Mouse (Mus musculus) neutrophil, adult 5-6 weeks (primary cell): Measurements from ENCODE around the gene Rab5c. TPM values are rescaled to one million over a fixed set of nuclear protein-coding genes. Genes with fewer than 3 reads are reported as not detected.
A peak's percentile ranks its signal among the peaks of the same experiment; 100 is the strongest.

Experiments used
- ATAC-seq: fragments of 151-379, 151-347 bp; 2 replicates; pipeline ENCODE4 v1.8.0; 2017; ENCODE audit warnings: mild to moderate bottlenecking, moderate TSS enrichment; ENCODE audit not compliant: insufficient number of reproducible peaks, poor library complexity, low FRiP score, severe bottlenecking; ENCODE audit errors: extremely low read depth
- total RNA-seq: library from RNA; stranded (forward); fragments of 200-1000 nt; gene quantifications from 2 replicates; pipeline ENCODE4 v1.2.3, GENCODE M21; 2017

The Rab5c gene
- total RNA-seq, 1 experiment from 2014 or later, result 138 TPM

DNA sequence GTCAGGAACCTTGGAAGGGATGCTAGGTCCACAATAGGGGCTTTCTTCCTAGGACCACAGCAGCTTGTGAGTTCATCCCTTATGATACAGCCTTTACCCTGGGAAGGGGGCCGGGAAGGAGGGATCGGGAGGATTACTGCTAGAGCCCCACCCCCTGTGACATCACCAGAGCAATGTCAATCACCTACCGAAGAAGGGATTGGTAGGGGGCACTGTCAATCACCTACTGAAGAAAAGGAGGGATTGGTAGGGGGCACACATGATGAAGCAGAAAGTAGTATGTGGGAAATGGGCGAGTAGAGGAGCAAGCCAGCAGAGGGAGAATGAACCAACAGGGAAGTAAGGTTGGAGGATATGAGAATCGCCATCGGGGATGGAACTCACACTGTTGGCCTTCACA, 18.5 kb upstream of the Rab5c start:
- ATAC-seq, result no peak

DNA sequence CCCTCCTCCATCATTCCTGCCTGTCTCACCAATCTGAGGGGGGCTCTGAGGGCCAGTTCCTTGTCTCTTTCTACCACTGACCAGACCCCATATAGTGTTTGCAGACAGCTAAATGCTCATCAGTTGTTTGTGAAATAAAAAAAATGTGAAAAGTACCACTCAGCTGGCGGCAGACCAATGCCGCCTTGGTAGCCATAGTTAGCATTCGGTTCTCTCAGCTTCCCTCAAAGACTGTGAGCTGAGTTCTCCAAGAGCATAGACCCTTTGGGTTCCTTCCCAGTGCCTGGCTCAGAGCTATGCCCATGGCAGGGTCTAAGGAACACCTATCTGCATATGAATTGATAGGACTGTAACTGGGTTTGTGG, 16.7 kb upstream of the Rab5c start:
- ATAC-seq, result no peak

DNA sequence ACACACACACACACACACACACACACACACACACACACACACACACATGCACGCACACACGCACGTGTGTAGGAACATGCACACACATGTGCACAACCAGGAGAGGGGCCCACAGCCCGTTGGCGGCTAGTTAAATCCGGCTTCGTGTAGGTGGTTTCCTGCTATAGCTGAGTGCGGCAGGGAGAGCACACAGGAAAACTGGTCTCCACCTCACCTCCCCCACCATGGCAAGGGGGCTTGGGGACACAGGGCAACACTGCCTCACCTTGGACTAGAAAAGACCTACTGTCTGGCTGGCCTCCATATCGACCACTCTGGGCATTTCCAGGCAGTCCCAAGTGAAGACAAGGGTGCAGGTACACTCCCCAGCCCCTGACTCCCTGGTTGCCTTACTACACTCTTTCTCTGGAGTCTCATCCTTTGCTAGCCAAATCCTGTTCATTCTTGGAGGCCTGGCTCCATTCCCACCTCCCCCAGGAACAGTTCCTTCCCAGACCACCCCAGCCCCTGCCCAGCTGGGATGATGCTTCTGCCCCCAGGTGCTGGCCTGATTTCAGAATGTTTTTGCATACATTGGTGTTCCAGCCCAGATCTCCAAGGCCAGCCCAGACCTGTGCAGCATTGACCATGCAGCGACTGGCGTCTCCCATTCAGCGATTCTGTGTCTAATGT, 16.1 kb upstream of the Rab5c start:
- no peak for ATAC-seq

DNA sequence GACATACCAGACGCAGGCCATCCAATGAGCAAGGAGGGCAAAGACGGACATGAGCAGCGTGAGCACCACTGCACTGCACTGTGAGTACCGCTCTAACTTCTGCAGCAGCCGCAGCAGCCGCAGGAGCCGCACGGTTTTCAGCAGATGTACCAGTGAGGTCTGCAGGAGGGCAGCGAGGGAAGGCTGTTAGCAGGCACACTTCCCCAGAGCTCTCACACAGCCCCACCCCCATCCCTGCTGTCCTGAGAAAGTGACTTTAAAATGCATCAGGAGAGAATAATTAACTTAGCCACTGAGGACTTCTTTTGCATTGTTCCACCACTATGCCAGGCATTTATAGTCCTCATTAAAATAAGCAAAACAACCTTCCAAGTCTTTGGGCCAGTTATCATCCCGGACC, 14.3 kb upstream of the Rab5c start:
- no peak for ATAC-seq

DNA sequence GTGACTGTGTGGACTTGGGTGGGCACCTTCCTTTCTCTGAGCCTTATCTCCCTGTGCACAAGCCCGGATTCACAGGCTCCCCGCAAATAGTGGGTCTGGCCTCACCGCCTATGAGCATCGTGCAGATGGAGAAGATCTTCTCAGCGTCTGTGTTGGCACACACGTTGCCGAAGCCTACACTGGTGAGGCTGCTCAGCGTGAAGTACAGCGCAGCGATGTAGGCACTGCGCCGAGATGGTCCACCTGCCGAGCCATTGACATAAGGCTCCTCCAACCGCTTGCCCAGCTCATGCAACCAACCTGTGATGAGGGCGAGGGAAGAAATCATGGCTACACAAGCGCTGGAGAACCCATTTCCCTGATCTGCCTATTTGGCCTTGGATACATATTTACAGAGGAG, 12.1 kb upstream of the Rab5c start:
- ATAC-seq, result no peak

DNA sequence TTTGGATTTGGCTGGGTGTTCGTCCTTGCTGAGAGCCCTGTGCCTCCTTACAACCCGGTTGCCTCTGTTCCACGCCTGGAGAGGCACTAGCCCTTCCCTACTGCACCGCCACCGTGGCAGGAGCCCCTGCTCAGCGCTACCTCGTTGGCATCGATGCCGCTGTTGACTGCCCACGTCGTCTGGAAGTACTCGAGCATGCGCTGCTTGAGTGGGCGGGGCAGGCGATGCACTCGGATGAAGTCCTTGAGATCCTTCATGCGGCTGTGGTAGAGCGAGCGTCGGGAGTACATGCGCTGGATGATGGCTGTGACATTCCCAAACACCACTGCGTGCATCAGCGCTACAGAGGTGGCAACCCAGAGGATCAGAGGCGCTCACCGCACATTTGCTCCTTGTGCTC, 11.5 kb upstream of the Rab5c start:
- ATAC-seq, result no peak

DNA sequence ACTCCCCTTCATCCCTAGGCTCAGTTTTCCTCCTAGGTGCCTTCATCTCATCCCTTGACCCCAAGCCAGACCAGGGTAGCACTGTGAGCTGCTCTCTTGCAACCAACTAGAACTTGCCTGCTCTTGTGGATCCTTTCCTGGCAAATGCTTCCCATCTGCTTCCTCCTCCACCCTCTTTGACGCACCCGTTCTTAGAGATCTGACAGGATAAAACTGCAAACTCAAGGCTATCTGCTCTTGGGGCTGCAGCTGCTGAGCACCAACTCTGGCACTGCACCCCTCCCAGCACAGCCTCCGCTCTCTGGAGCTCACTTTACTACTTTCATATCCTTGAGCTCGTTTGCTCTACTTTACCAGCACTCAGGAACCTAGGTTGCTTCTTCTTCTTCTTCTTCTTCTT, 10.6 kb upstream of the Rab5c start:
- ATAC-seq, result no peak

DNA sequence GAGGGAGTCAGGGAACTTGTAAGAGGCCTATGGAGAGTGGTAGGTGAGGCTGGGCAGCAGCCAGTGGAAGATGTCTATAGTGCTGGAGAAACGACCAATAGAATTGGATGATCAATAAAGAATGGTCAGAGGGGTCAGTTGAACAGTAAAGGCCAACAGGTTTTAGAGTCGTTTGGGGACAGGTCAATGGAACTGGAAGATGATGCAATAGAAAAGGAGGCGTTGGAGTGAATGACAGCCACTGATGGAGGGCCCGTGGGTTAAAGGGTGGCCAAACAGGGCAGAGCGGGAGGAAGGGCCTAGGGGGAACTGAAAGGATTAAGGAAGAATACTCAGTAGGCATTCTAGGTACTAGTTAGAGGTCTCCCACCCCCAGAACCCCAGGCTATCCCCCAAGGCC, 9.1 kb upstream of the Rab5c start:
- ATAC-seq, result no peak

DNA sequence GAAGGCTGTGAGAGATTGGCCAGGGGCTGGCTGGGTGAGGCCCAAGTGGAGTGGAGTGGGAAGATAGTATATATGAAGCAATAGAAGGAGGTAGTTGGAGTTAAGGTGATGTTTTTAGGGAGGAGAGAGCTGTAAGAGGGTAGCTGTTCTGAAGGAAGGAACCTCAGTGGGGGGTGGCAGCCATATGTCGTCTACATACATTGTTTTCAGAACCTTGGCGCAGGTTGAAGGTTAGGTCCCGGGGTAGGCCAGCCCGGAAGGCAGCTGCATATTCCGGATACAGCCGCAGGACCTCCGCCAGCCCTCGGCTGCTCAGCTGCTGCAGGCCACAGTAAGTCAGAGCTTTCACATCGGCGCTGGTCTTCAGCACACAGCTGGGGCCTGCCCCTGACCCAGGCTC, 8.5 kb upstream of the Rab5c start:
- ATAC-seq, result no peak

DNA sequence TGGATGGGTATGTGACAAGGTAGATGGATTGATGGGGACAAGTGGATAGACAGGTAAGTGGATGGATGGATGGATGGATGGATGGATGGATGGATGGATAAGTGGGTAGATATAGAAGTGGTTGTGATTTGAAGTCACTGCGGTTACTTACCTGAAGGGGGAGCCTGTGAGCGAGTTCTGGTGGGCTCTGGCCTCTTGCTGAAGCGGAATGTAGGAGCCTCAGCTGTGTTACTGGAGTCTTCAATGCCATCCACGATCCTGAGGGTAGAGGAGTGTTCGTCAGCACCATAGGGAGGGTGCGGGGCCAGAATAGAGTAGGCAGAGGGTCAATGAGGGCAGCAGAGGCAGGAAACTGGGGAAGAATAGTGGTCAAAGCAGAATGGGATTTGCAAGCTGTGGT, 7.1 kb upstream of the Rab5c start:
- ATAC-seq, result peak; percentile 56

DNA sequence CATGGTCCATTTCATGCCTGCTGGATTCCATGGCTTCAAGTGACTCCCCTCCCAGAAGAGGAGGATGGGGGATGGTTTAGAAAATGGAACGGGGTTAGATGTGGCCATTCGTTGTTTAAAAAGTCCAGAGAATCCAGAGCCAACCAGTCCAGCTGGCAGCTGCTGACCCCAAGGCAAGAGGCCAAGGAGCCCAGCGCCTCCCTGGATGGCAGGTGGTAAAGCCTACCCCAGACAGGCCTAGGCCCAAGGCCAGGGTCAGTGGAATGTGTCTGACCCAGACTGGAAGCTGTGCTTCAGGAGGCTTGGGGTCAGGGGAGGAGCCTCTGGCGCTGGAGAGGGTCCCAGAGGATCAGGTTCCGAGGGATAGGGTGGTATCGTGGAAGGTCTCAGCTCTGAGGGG, 3.3 kb upstream of the Rab5c start:
- no peak for ATAC-seq

DNA sequence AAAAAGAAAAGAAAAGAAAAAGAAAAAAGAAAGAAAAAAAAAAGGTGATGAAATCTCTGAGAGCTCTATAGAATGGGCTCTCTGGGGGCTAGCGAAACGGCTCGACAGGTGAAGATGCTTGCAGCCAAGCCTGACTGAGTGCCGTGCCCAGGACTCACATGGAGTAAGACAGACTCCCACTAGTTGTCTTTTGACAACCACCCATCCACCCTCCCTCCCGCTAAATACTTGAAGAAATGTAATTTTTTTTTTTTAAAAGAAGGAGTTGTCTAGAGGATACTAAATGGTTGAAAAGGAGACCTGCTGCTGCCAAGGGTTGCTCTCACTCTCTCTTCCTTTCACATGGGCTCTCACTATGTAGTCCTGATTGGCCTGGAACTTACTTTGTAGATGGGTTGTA, 734 bp upstream of the Rab5c start:
- no peak for ATAC-seq

DNA sequence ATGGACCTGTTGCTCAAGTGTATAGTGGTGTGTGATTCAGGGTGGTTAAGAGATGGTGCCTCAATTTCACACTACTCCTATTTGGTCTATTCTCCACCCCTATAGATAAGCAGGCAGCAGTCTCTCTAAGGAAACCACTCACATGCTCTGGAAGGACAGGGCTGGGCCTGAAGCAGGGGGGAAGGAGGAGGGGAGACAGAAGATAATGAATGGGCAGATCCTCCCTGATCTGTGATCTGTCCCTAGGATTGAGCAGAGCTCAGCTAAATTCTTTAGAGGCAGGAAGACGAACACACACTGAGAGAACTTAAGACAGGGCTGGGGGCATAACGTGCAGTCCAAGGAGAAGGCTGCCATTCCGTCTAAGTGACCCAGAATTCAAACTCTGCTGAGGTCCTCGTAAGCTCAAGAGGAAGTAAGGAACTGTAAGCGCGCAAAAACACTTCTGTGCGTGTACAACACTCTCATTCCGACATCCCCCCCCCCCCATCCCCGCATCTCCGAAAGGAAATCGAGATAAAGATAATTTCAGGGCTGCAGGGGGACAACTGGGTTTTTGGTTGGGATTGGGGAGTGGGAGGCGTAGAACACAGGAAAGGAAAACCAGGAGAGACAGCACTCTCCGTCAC, 796 bp downstream of the Rab5c start:
- ATAC-seq, result no peak

DNA sequence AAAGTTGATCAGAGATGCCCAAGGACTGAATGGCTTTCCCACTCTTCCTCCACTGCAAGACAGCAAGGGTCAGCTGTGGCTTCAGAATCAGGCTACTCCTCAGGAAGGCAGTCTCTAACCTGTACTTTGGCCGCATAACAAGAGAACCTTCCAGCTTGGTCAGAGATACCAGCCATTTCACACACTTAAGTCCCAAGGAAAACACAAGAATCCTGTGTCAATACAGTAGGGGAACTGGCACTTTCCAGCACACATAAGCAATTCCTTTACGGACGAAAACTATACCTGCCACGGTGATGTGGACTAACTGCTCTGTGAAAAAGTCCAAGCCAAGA, 1.3 kb downstream of the Rab5c start:
- no peak for ATAC-seq

DNA sequence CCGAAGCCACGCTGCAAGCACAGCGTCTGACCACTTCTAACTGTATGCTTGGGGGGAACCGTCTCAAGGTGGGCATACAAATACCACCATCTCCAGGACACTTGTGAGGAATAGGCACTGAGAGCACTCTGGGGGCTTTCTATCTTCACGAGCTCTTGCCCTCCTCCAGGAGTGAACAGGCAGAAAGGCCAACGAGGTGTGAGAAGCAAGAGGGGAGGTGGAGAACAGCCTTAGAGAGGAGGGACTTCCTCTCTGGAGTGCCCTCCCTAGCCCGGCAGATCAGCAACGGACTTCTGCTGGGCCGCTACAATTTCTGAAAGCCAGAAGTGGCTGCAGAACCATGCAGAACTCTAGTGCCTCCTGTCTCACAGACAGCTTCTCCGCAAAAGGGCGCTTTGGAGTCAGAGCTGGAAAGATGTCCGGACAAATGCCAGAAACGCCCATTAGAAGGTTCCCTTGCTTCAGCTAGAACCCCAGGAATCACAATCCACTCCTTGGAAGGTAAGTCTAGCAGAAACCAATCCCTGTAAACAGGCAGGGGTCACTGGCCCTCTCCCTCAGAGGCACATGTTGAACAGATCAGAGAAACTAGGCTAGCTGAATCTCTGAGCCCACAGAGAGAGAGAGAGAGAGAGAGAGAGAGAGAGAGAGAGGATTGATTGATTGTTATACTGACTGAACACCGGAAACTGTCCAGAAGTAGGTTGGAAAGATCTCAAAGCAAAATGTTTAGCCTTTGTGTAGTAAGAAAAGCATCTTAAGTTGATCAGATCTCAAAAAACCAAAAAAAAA, 1.9 kb downstream of the Rab5c start:
- no peak for ATAC-seq

DNA sequence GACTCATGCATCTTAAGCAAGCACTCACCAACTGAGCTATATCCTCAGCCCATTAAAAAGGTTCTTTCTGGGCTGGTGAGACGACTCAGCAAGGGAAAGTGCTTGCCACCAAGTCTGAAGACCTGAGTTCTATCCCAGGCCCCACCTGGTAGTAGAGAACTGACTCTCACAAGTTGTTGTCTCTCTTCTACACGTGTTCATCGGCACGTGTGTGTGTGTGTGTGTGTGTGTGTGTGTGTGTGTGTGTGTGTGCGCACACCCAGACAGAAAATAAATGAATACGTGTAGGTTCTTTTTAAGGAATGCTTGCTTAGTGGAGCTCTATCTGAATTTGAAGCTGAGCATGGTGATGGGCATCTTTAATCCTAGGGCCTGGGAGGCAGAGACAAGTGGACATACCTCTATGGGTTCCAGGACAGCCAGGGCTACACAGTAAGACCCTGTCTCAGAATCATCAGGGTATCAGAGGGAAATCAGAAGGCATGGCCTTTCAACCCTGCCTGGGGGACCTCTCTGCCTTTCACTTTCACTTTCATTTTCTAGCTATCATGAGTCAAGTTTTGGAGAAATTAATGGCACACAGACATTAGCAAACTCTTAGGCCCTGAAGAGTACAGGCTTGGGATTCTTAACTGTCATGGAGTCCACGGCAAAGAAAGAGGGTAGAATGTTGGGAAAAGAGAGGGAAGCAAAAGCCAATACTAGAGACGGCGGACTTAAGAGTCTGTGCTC, 2.7 kb downstream of the Rab5c start:
- ATAC-seq, result no peak

DNA sequence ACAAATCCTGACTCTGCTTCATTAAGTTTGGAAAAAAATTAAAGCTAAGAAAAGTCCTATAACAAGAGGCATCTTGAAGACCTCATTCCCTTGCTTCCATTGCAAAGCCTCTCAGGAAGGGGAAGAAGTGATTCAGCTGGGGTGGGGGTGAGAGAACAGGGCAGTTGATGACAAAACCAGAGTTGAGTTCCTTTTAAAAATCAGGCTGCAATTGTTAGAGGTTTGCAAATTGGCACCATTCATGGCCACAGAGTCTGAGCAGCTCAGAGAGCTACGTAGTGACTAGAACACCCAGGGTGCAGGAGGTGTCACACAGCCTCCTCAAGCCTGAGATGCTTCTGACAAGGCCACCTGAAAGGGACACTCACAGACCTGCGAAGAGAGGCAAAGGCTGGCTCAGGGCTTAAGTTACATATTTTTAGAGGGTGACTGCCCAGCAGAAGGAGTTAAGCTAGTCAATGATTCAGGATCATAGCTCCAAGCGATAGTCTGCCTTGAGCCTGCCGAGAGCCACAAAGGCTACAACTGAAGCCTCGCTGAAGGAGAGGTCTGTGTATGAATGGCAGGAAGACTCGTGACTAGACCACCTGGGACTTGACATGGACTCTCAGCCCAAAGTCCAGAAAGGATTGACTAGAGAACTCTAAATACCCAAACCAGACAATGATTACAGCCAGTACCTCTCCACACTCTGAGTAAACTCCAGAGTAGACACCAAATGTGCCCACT, 7.4 kb downstream of the Rab5c start:
- ATAC-seq, result no peak

DNA sequence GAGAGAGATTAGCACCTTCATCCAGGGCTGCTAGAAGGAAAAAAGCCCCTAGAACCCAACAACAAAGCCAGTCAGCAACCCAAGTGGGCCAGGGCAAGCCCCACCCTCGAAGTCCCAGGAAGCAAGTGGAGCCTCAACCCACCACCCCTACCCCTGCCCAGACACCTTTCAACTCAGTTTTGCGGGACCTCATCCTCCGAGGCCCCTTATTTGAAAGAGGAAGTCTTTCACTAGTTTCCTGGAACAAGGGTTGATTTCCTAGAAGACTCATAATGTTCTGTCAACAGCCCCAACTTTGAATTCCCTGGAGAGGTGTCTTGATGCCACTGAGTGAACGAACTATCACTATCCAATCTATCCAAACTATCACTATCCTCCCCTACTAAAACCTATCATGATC, 8.0 kb downstream of the Rab5c start:
- ATAC-seq, result no peak

DNA sequence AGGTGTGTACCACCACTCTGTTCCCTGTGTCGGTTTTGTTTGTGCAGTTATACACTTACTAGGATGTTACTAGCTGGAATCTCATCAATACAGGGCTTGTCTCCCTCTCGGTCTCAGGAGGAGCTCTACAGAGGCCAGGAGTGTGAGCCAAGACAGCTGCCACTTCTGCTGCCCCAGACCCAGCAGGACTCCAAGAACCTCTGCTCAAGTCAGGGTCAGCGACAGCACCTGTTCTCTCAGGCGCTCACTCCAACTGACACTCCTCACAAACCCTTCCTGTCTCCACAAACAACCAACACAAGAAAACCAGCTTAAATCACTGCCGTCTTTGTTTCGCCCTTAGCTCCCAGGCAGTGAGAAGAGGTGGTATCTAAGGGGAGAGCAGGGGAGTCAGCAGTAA, 9.4 kb downstream of the Rab5c start:
- no peak for ATAC-seq
